Mouse (Mus musculus) ovary, adult 18-20 months (tissue): ENCODE data around the gene Hist1h3i.
"Not testable (repeated sequence)": the region's sequence is repeated elsewhere in the genome, so short reads cannot be mapped to it uniquely, and the experiment has no call there.

Experiments used
- DNase-seq: peaks from one replicate; pipeline ENCODE4 v3.0.0; 2022; ENCODE audit warnings: low spot score, mixed read lengths

Hist1h3i gene

DNA sequence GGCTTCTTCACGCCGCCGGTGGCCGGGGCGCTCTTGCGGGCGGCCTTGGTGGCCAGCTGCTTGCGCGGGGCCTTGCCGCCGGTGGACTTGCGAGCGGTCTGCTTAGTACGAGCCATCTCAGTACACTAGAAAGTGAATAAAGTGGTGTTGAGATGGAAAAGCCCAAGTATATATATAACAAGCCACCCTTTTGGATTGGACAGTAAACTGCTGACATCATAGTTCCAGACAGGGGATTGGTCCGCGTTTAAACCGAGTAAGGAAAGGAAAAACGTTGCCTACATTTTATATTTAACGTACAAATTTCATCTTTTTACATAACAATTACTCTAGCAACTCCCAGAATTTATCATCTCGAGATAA lies at the start of gene Hist1h3i:
Hist1h3i (minus strand) TSS at position 116 of the 363 bp plus-strand sequence.
- DNase-seq, result peak; percentile 35

DNA sequence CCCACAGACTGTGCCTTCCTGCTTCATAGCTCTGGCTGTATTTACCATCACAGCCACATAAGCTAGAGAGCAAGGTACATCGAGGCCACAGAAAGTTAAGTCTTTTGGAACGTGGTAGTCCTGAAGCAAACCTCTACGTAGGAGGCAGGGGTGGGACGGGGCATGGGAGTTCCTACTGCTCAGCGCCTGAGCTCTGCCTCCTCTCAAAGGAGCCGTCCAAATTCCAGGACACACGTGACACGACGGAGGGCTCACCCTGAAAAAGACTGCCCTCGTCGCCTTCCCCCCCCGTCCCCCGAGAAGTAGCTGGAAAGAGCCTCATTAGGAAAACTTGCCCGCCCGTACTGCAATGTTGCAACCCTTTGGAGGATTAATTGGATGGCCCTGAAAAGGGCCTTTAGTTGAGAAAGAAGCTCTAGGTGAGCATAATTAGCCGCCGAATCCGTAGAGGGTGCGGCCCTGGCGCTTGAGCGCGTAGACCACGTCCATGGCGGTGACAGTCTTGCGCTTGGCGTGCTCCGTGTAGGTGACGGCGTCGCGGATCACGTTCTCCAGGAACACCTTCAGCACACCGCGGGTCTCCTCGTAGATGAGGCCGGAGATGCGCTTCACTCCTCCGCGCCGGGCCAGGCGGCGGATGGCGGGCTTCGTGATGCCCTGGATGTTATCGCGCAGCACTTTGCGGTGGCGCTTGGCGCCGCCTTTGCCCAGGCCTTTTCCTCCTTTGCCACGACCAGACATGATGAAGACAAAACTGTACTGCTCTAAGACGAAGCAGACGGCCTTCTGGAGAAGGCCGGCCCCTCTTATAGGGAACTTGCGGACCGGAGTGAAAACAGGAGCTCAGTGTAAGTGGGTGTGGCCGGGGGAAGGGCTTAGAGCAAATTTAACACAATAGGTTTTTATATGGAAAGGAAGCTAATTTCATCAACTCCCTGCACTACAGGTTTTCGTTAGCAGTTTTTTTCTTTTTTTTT lies 48.5 kb upstream of the Hist1h3i start, which contains the start of gene Hist1h4n:
Hist1h4n (minus strand) TSS at position 779 of the 977 bp plus-strand sequence.
- DNase-seq, result not testable (repeated sequence)

DNA sequence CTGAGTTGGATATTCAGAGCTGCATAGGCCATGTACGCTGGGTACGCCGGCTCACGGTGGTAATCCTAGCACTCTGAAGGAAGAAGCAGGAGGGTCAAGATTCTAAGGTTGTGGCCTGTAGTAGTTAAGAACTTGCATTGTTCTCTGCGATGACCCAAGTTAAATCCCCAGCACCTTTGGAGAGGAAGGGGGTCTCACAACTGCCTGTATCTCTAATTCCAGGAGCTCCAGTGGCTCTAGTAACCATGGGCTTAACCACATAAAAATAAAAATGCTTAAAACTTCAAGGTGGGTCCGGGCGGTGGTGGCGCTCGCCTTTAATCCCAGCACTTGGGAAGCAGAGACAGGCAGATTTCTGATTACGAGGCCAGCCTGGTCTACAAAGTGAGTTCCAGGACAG lies 47.2 kb upstream of the Hist1h3i start:
- no peak for DNase-seq

DNA sequence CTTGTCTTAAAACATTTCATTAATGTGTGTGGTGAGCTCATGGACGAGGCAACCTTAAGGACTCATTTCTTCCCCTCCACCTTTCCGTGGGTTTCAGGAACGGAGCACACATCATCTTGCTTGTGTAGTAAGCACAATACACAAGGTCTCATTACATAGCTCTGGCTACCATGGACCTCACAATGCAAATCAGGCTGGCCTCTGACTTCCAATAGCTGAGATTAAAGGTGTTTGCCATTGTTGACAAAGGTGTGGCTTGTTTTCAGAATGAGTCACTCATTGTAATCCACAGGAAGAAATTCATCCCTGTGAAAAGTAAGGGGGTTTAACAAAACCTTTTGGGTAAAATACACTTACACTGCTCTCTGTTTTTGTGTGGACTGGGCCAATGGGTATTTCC lies 45.3 kb upstream of the Hist1h3i start:
- no peak for DNase-seq

DNA sequence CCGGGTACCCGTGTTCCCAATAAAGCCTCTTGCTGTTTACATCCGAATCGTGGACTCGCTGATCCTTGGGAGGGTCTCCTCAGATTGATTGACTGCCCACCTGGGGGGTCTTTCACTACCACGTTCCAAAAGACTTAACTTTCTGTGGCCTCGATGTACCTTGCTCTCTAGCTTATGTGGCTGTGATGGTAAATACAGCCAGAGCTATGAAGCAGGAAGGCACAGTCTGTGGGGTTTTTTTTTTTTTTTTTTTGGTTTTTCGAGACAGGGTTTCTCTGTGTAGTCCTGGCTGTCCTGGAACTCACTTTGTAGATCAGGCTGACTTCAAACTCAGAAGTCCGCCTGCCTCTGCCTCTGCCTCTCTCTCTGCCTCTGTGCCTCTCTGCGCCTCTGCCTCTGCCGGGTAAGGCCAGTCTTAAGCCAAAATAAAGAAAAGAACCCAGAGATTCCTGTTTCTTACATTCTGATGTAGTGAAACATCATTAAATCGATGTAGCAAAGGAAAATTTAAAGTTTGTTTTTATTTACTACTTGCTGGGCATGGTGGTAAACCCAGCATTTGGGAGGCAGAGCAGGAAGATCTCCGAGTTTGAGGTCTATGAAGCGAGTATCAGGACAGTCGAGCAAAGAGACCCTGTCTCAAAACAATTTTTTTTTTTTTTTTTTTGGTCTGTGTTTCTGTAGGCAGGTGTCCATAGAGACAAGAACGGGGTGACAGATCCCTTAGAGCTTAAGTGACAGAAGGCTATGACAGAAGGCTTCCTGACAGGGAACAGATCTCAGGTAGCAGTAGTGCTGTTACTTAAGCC lies 37.1 kb upstream of the Hist1h3i start:
- not testable (repeated sequence) for DNase-seq

DNA sequence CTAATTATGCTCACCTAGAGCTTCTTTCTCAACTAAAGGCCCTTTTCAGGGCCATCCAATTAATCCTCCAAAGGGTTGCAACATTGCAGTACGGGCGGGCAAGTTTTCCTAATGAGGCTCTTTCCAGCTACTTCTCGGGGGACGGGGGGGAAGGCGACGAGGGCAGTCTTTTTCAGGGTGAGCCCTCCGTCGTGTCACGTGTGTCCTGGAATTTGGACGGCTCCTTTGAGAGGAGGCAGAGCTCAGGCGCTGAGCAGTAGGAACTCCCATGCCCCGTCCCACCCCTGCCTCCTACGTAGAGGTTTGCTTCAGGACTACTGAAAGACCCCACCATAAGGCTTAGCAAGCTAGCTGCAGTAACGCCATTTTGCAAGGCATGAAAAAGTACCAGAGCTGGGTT lies 28.9 kb upstream of the Hist1h3i start:
- DNase-seq, result not testable (repeated sequence)

DNA sequence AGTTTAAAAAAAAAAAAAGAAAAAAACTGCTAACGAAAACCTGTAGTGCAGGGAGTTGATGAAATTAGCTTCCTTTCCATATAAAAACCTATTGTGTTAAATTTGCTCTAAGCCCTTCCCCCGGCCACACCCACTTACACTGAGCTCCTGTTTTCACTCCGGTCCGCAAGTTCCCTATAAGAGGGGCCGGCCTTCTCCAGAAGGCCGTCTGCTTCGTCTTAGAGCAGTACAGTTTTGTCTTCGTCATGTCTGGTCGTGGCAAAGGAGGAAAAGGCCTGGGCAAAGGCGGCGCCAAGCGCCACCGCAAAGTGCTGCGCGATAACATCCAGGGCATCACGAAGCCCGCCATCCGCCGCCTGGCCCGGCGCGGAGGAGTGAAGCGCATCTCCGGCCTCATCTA lies 28.4 kb upstream of the Hist1h3i start, which contains the start of gene Hist1h4m:
Hist1h4m (plus strand) TSS at position 208 of the 400 bp plus-strand sequence.
- peak; percentile 9 for DNase-seq

DNA sequence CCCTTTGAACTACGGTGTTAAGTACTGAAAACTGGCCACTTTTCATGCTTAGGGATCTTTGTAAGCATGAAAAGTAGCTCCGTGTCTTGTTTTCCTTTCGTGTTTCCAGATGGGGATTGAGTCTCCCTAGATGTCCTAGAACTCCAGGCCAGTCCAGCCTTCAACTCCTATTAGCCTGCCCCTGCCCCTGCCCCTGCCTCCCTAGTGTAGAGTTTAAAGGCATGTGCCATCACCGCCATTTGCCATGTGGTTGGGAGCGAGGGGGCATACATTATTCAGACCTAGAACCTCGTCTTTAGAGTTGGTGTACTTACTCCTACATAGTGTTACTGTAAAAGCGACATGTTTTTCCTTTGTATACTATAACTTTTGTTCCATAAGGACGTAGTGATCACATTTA lies 27.9 kb upstream of the Hist1h3i start:
- not testable (repeated sequence) for DNase-seq

DNA sequence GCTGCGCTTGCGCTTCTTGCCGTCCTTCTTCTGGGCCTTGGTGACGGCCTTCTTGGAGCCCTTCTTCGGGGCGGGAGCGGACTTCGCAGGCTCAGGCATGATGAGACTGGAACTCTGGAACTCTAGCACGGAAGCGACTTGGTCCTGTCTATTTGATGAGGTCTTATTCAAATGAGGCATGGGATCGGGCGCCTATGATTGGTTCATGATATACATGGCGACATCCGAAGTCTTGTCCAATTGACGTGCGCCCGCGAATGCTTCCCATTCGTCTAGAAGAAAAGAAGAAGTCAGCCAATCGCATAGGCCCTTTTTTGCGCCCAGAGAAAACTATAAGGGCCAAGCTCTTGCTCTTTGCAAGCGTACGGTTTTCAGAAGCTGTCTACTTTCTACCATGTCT lies 26.9 kb upstream of the Hist1h3i start, which contains the start of the genes Hist1h2bq and Hist1h2ao:
Hist1h2bq (minus strand) TSS at position 125 of the 400 bp plus-strand sequence.
Hist1h2ao (plus strand) TSS at position 393 of the 400 bp plus-strand sequence.
- DNase-seq, result not testable (repeated sequence)

DNA sequence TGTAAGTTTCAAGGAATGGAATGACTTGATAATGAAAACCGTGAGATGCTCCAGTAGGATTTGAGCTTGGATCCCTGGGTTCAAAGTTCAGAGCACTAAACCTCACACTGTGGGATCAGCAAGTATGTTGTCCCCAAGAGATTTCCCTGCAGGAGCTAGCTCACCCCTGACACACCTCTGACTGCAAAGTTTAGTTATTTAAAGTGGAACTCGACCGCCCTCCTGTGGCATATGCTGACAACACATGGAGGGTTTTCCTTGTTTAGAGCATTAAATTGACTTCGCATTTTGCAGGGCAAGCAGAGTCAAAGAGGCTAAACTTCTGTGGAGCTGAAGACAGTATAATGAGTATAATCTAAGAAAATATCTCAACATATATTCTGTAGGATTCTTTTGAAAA lies 19.9 kb upstream of the Hist1h3i start:
- not testable (repeated sequence) for DNase-seq

DNA sequence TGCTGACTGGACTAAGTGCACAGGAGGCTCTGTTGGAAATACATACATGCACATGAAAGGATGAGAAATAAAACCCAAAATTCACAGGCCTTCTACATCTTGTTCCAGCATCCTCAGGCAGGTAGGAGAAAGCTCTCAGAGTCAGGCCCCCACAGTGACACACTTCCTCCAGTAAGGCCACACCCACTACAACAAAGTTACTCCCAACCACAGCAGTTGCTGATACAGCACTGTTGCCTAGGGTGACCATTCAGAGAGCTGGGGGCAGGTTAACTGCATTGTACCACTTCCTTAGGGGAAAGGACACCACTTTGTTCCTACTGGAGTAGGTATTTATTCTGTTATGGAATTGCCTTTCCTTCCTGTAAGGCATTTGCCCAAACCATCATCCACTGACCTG lies 14.0 kb upstream of the Hist1h3i start:
- DNase-seq, result not testable (repeated sequence)

DNA sequence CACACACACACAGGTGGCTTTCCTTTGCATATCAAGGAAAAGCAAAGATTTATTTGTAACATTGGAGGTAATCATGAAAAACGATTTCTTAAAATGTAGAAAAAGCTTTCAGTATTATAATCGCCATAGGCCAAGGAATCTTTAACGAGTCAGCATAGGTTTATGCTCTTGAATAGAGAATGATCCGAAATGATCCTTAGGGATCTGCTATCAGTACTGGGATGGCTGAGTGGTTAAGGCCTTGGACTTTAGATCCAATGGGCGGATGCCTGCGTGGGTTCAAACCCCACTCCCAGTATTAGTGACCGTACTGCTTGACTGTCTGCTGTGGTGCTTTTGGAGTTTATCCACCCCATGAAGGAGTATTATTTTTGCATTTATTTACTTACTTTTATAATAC lies 12.4 kb upstream of the Hist1h3i start:
- DNase-seq, result no peak

DNA sequence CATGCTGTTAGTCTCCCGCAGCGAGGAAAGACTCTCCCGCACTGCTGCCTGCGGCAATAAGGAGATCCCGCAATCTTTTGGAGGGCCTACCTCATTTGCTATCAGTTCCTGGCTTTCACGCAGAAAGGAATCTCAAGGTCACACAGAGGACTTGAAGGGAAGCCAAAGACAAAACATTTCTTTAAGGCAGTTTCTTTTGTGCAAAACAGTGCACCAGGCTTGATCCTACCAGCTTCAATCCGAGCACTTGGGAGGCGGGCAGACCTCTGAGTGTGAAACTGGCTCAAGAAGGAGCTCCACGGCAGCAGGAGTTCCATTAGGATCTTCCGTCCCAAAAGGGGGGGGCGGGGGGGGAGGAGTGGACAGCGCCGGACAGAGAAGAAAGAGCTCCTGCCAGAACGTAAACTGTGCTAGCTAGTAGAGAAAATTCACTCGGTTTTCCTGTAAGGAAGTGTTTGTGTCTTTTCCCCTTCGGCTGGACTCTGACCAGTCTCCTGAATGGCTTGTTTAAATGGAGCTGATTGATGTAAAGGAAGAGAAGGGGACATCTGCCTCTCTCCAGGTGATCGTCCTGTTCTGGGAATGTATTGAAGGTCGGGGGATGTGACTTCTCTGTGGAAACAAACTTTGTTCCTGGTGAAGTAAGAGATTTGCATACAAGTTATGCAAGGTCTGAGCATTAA lies 7.6 kb upstream of the Hist1h3i start:
- DNase-seq, result no peak

DNA sequence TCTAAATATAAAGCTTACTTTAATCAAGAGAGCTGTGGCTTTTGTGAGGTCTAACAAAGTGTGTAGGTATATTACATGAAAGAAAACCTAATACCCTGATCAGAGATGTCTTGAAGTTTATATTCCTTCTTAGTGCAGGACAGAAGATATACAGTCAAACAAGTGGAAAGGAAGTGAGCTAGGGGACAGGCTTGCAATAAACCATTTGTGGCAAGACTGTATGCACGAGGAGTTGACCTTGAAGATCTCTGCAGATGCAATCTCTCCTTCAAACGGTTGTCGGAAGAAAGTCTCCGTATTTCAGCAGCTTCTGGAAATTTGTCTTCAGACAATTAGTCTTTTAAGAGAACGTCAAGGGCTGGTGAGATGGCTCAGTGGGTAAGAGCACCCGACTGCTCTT lies 6.8 kb upstream of the Hist1h3i start:
- no peak for DNase-seq

DNA sequence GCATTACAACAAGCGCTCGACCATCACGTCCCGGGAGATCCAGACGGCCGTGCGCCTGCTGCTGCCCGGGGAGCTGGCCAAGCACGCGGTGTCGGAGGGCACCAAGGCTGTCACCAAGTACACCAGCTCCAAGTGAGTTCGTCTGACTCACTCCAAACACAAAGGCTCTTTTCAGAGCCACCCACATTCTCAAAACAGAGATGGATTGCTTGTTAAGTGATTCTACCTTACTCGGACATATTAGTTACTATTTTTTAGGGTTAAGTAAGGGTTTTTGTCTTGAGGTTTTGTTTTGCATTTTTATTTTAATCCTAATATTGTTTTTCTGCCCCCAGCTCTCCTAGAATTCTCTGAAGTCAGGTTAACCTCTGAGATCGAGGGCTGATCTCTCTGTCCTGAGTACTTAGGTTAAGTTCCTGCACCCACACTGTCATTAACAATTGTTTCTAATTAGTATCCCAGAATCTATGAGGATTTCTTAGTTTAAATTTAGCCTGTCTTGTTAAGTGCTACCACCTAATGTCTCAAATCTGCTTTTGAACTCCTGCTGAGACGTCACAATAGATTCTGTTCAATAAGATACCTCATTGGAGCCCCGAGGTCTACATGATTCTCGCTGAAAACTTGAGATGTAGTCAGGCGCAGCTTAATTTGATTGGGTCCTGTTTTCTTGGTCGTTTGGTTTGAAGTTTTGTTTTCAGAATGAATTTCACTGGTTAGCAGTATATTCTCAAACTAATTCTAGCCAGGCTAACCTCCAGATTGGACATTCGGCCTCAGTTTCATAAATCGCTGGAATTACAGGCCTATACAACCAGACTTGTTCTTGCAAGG lies 4.8 kb upstream of the Hist1h3i start:
- DNase-seq, result no peak

DNA sequence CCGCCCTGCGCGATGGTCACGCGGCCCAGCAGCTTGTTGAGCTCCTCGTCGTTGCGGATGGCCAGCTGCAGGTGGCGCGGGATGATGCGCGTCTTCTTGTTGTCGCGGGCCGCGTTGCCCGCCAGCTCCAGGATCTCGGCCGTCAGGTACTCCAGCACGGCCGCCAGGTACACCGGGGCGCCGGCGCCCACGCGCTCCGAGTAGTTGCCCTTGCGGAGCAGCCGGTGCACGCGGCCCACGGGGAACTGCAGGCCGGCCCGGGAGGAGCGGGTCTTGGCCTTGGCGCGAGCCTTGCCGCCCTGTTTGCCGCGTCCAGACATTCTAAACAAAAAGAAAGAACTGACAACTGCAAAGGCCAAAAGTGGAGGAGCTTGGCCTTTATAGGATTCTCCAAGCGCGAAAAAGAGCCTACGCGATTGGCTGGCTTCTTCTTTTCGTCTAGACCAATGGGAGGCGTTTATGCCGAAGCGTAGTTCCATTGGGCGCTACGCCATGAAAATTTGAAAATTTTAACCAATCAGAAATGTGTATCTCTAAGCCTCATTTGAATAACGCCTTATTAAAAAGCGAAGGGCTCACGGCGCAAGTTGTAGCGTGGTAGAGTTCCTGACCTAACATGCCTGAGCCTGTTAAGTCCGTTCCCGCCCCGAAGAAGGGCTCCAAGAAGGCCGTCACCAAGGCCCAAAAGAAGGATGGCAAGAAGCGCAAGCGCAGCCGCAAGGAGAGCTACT lies 3.9 kb upstream of the Hist1h3i start, which contains the start of the genes Hist1h2an and Hist1h2bp:
Hist1h2an (minus strand) TSS at position 320 of the 731 bp plus-strand sequence.
Hist1h2bp (plus strand) TSS at position 563 of the 731 bp plus-strand sequence.
- DNase-seq, result peak; percentile 86

DNA sequence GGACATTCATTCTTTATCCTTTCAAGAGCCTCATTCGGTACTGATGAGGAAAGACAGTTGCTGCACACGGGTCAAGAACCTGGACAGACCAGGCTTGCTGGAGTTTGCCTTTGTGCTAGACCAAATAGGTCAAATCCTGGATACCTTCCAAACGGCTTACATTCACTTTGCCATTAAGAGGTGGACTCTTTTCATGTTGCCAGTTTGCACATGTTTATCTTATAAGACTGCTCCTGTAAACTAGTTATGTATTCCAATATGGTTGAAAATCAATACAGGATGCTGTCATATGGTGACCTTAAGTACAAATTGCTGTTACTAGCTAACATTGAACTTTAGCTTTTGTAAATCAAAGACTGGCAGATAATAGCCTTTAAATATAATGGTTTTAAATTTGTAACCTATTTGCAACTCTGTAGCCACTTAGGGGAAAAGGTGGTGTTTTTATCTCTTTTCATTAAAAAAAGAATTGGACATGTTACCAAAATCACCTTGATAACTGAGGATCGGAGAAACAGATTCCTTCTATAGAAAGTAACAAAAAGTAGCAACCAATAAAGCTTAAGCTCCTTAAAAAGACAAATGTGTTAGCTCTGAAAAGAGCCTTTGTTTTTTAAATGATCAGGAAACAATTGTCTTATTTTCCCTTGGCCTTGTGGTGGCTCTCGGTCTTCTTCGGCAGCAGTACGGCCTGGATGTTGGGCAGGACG lies 3.2 kb upstream of the Hist1h3i start:
- DNase-seq, result no peak

DNA sequence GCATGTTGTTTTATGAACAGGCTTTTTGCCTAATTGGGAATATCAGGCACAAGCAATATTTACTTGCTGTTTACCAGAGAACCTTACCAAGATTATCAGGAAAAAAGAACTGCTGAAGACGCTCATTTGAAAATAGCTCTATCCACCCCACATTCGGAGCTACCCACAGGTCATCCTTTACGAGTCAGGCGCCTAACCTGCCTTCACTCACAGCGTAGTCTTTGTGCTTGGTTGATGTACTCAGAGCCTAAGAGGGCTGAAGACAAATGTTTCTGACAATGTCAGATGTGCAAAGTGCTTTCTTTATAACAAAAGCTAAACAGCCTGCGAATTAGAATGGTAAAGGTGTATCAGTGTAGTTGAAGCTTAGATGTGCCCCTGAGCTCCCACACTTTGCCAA lies 1.1 kb upstream of the Hist1h3i start:
- DNase-seq, result no peak

DNA sequence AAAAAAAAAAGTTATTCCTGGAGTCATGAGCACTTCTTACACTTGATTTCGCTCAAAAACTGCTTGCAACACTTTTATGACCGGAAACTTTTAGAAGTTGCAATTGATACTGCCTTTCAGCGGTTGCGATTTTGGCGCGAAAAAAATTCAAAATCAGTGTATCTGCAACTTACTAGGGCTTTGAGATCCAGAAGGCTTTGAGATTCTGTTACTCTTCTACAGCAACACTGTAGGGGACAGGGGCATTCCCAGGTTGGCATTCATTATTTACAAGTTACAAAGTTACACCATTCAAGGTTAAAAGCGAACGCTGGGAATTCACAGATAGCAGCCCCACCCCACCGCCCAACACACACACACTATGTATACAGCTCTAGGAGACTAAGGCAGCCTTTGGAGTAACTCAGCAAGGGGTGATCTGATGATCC lies 578 bp upstream of the Hist1h3i start:
- DNase-seq, result no peak
